Mouse (Mus musculus) myocyte (in vitro differentiated cells): Measurements from ENCODE around the gene Tent4b.

Experiments used
- E2F4 ChIP-seq: IDR thresholded peaks from one replicate; pipeline ENCODE4 v1.6.1; 2011; ENCODE audit warnings: mild to moderate bottlenecking, control low read depth, moderate library complexity; ENCODE audit not compliant: insufficient read depth
- MAX ChIP-seq: IDR thresholded peaks from one replicate; pipeline ENCODE4 v1.6.1; 2011; ENCODE audit warnings: low read depth, mild to moderate bottlenecking, control low read depth
- MYOD1 ChIP-seq, 3 experiments: IDR thresholded peaks; one replicate each; pipeline ENCODE4 v1.6.1; 2011; ENCODE audit warnings: control low read depth in 2 of 3, low read depth in 2 of 3, mild to moderate bottlenecking in 2 of 3, moderate library complexity in 1 of 3; ENCODE audit not compliant: insufficient read length in 2 of 3, control insufficient read depth in 1 of 3
- MYOG ChIP-seq, 3 experiments: IDR thresholded peaks; one replicate each; pipeline ENCODE4 v1.6.1; 2011; ENCODE audit warnings: control low read depth in 2 of 3, low read depth in 2 of 3, mild to moderate bottlenecking in 2 of 3; ENCODE audit not compliant: insufficient read length in 2 of 3, control insufficient read depth in 1 of 3, insufficient read depth in 1 of 3
- POLR2A ChIP-seq: IDR thresholded peaks from one replicate; pipeline ENCODE4 v1.6.1; 2011; ENCODE audit warnings: low read depth, mild to moderate bottlenecking, control low read depth, moderate library complexity; ENCODE audit not compliant: insufficient read length
- SRF ChIP-seq: IDR thresholded peaks from one replicate; pipeline ENCODE4 v1.6.1; 2011; ENCODE audit warnings: low read depth; ENCODE audit not compliant: control insufficient read depth, insufficient read length

GRCm38 (mm10) chr8:88299907-88300603, 101.0 kb downstream of the Tent4b start:
- no peak for TF ChIP-seq MYOG (IDR thresholded peaks at IDR 0.05; ENCODE audit: control insufficient read depth in 1 of 3, insufficient read depth in 1 of 3, insufficient read length in 2 of 3, low read depth in 2 of 3)
- TF ChIP-seq MAX, result no peak
- TF ChIP-seq POLR2A, result no peak
- no peak for TF ChIP-seq SRF
- TF ChIP-seq E2F4, result no peak
- no peak for TF ChIP-seq MYOD1 (IDR thresholded peaks at IDR 0.05; ENCODE audit: control insufficient read depth in 1 of 3, insufficient read length in 2 of 3, low read depth in 2 of 3)
